Mouse (Mus musculus) neural tube, embryonic 13.5 days (tissue): Measurements from ENCODE around the gene Abhd6. TPM values are rescaled to one million over a fixed set of nuclear protein-coding genes. Genes with fewer than 3 reads are reported as not detected.

Experiments
- ATAC-seq: fragments of 200-750 bp; cut with Nextera tagmentation; 2 replicates; pipeline ENCODE4 v1.8.0; 2017; ENCODE audit warnings: low read depth, mild to moderate bottlenecking, moderate TSS enrichment, moderate library complexity
- H3K27ac ChIP-seq: fragments of 300-500 bp; sonication (generic); replicated peaks from 2 replicates; pipeline ENCODE4 v1.5.1; 2015; ENCODE audit warnings: moderate library complexity, mild to moderate bottlenecking, inconsistent platforms
- H3K27me3 ChIP-seq: fragments of 300-500 bp; sonication (generic); 2 replicates; pipeline ENCODE4 v1.6.1; 2015; ENCODE audit warnings: mild to moderate bottlenecking, inconsistent platforms
- H3K36me3 ChIP-seq: fragments of 300-500 bp; sonication (generic); 2 replicates; pipeline ENCODE4 v1.6.1; 2015; ENCODE audit warnings: mild to moderate bottlenecking, inconsistent platforms
- H3K4me1 ChIP-seq: fragments of 300-500 bp; sonication (generic); replicated peaks from 2 replicates; pipeline ENCODE4 v1.6.1; 2015; ENCODE audit warnings: inconsistent platforms
- H3K4me2 ChIP-seq: fragments of 300-500 bp; sonication (generic); 2 replicates; pipeline ENCODE4 v1.6.1; 2015; ENCODE audit warnings: inconsistent platforms, mild to moderate bottlenecking, moderate library complexity
- H3K4me3 ChIP-seq: fragments of 300-500 bp; sonication (generic); 2 replicates; pipeline ENCODE4 v1.5.1; 2015; ENCODE audit warnings: mild to moderate bottlenecking, inconsistent platforms
- H3K9ac ChIP-seq: fragments of 300-500 bp; sonication (generic); 2 replicates; pipeline ENCODE4 v1.6.1; 2015; ENCODE audit warnings: moderate library complexity, mild to moderate bottlenecking, inconsistent platforms
- H3K9me3 ChIP-seq: fragments of 300-500 bp; sonication (generic); 2 replicates; pipeline ENCODE4 v1.6.1; 2016; ENCODE audit warnings: inconsistent platforms
- WGBS: fragments of 180-500 bp; shearing (Covaris S2); methylation state at CpG from one replicate; pipeline ENCODE4 v1.1.7; 2015; 5-methylcytosine and 5-hydroxymethylcytosine counted together
- polyA plus RNA-seq: library from polyadenylated mRNA; unstranded; fragments of >200 nt; fragmentation: Nextera tagmentation; extraction: Ambion mirVana; gene quantifications from 2 replicates; pipeline ENCODE4 v1.2.1, GENCODE M21; 2015

Abhd6 gene
- polyA plus RNA-seq, 1 experiment from 2014 or later: 28.1 TPM

DNA sequence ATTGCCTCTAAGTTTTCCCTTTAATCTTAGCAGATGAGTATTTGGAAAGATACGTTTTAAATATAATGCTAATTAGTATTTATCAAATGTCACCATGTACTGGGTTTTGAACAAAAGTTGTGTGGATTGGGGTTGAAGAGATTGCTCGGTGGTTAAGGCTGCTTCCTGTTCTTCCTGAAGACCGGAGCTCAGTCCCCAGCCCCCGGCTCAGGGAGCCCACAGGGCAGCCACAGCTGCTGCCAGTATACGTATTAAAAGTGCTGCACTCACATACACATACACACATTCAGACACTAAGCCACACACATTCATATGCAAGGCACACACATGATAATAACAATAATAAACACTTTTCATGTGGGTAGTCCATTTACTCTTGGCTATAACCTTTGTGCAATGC lies 35.4 kb downstream of the Abhd6 start:
- H3K4me2 ChIP-seq: no peak overlapping the region
- WGBS: 76% methylated on average over 5 of the region's 5 CpGs

DNA sequence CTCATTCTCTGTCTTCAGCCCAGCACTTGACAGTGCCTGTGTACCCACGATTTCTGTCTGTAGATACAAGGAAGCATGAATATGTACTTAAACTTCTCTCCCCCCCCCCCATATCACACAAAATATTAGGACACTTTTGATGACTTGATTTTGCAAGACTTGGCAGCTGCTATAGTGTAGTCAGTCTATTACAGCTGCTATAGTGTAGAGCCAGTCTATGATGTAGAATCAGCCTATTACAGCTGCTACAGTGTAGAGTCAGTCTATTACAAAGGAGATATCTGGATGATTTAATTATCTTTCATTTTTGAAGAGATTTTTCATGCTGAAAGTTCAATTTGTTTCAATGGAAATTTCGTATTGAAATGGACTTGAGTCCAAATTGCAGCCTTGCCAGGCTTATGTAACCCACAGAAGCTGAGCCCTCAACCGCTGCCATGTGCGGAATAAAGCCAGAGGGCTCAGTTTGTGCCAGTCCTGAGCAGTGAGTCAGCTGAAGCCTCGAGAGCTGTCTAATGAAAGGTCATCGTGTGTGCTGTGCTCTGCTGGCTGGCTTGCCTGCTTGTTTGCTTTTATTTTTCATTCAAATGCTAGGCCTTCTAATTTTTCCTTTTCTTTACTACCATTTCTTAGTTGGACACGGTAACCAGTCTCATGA lies 36.2 kb downstream of the Abhd6 start:
- no peak overlapping the region for H3K4me3 ChIP-seq
- H3K36me3 ChIP-seq: peaks cover 12% of the 10 kb centered on the region
- H3K27ac ChIP-seq: no peak overlapping the region
- H3K4me1 ChIP-seq: no peaks in the 10 kb centered on the region
- 87% methylated on average over 7 of the region's 7 CpGs for WGBS
- H3K27me3 ChIP-seq: no peaks in the 10 kb centered on the region
- no peak overlapping the region for H3K9ac ChIP-seq
- no peaks in the 10 kb centered on the region for H3K9me3 ChIP-seq
- ATAC-seq: no peak
- H3K4me2 ChIP-seq: no peak overlapping the region

More for the DNA sequence above, 35.4 kb downstream of the Abhd6 start:
- Histone ChIP-seq H3K27ac (no peak overlapping the region), H3K9ac (no peak overlapping the region), H3K36me3 (peaks cover 8% of the 10 kb centered on the region), H3K4me3 (no peak overlapping the region), H3K27me3 (no peaks in the 10 kb centered on the region), H3K4me1 (no peaks in the 10 kb centered on the region), H3K9me3 (no peaks in the 10 kb centered on the region)
- ATAC-seq: no peak

- Histone ChIP-seq H3K36me3 (peaks cover 16% of the 10 kb centered on the region), H3K4me3 (no peak overlapping the region), H3K4me2 (no peak overlapping the region), H3K27ac (no peak overlapping the region), H3K27me3 (no peaks in the 10 kb centered on the region), H3K4me1 (no peaks in the 10 kb centered on the region), H3K9ac (no peak overlapping the region), H3K9me3 (no peaks in the 10 kb centered on the region)
- ATAC-seq: no peak
- WGBS: 83% methylated on average over 3 of the region's 3 CpGs
Observed at GRCm38 (mm10) chr14:8040179-8040578, 37.5 kb downstream of the Abhd6 start.

- Histone ChIP-seq H3K9me3 (no peaks in the 10 kb centered on the region), H3K4me1 (no peaks in the 10 kb centered on the region), H3K36me3 (peaks cover 23% of the 10 kb centered on the region), H3K27me3 (no peaks in the 10 kb centered on the region), H3K4me3 (no peak overlapping the region), H3K9ac (no peak overlapping the region), H3K4me2 (no peak overlapping the region), H3K27ac (no peak overlapping the region)
- no peak for ATAC-seq
- WGBS: 89% methylated on average over 12 of the region's 12 CpGs
Observed at GRCm38 (mm10) chr14:8040911-8041678, 38.4 kb downstream of the Abhd6 start.

GRCm38 (mm10) chr14:8042120-8042519 lies 39.4 kb downstream of the Abhd6 start:
- Histone ChIP-seq H3K27ac (no peak overlapping the region), H3K4me2 (no peak overlapping the region), H3K36me3 (peaks cover 31% of the 10 kb centered on the region), H3K4me3 (no peak overlapping the region), H3K4me1 (no peaks in the 10 kb centered on the region), H3K9me3 (no peaks in the 10 kb centered on the region), H3K27me3 (no peaks in the 10 kb centered on the region), H3K9ac (no peak overlapping the region)
- 86% methylated on average over 2 of the region's 2 CpGs for WGBS
- no peak for ATAC-seq

- ATAC-seq: no peak
- Histone ChIP-seq H3K9me3 (no peaks in the 10 kb centered on the region), H3K4me2 (no peak overlapping the region), H3K27ac (no peak overlapping the region), H3K36me3 (peaks cover 36% of the 10 kb centered on the region), H3K4me1 (no peaks in the 10 kb centered on the region), H3K9ac (no peak overlapping the region), H3K4me3 (no peak overlapping the region), H3K27me3 (no peaks in the 10 kb centered on the region)
- WGBS: 92% methylated on average over 9 of the region's 9 CpGs
Observed at GRCm38 (mm10) chr14:8042577-8042976, 39.9 kb downstream of the Abhd6 start.

GRCm38 (mm10) chr14:8044330-8044729 lies 41.6 kb downstream of the Abhd6 start:
- Histone ChIP-seq H3K4me2 (no peak overlapping the region), H3K27ac (no peak overlapping the region), H3K9me3 (no peaks in the 10 kb centered on the region), H3K4me3 (no peak overlapping the region), H3K9ac (no peak overlapping the region), H3K4me1 (no peaks in the 10 kb centered on the region), H3K36me3 (peaks cover 51% of the 10 kb centered on the region), H3K27me3 (no peaks in the 10 kb centered on the region)
- ATAC-seq: no peak
- 70% methylated on average over 8 of the region's 8 CpGs for WGBS

GRCm38 (mm10) chr14:8044786-8045185 lies 42.1 kb downstream of the Abhd6 start:
- H3K9ac ChIP-seq: no peak overlapping the region
- WGBS: 89% methylated on average over 6 of the region's 6 CpGs
- H3K4me1 ChIP-seq: no peaks in the 10 kb centered on the region
- no peaks in the 10 kb centered on the region for H3K27me3 ChIP-seq
- ATAC-seq: no peak
- H3K4me2 ChIP-seq: no peak overlapping the region
- peaks cover 55% of the 10 kb centered on the region for H3K36me3 ChIP-seq
- no peak overlapping the region for H3K27ac ChIP-seq
- H3K9me3 ChIP-seq: no peaks in the 10 kb centered on the region
- no peak overlapping the region for H3K4me3 ChIP-seq

DNA sequence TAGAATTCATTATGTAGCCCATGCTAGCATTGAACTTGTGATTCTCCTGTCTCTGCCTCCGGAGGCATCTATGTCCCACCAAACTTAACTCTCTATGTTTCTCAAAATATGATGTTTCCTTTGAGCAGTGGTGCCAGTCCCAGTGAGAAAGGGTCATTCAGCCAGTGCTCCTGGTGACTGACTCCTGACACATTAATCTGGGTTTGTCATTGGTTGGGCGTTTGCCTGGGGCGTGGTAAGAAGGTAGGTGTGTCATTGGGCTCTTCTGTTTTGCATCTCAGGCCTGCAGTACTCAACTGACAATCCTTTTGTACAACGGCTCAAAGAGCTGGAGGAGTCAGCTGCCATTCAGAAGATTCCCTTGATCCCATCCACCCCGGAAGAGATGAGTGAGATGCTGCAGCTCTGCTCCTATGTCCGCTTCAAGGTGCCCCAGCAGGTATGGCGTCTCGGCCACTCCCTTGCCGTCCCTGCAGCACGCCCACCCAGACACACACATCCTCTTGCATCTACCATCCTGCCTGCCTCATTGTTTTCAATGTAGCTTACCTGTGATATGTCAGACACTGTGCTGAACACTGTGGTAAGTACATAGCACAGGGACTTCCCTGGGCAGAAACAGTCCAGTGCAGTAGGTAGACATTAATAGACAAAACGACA lies 42.6 kb downstream of the Abhd6 start:
- H3K27me3 ChIP-seq: no peaks in the 10 kb centered on the region
- no peaks in the 10 kb centered on the region for H3K4me1 ChIP-seq
- H3K4me2 ChIP-seq: no peak overlapping the region
- 89% methylated on average over 11 of the region's 11 CpGs for whole genome bisulfite sequencing
- H3K9ac ChIP-seq: no peak overlapping the region
- no peak overlapping the region for H3K4me3 ChIP-seq
- ATAC-seq: no peak
- H3K36me3 ChIP-seq: peaks cover 60% of the 10 kb centered on the region
- no peak overlapping the region for H3K27ac ChIP-seq
- H3K9me3 ChIP-seq: no peaks in the 10 kb centered on the region

GRCm38 (mm10) chr14:8046839-8047238 lies 44.1 kb downstream of the Abhd6 start:
- no peak overlapping the region for H3K4me2 ChIP-seq
- H3K9ac ChIP-seq: no peak overlapping the region
- 93% methylated on average over 6 of the region's 6 CpGs for WGBS
- peaks cover 70% of the 10 kb centered on the region for H3K36me3 ChIP-seq
- no peak for ATAC-seq
- H3K27ac ChIP-seq: no peak overlapping the region
- no peaks in the 10 kb centered on the region for H3K9me3 ChIP-seq
- no peaks in the 10 kb centered on the region for H3K27me3 ChIP-seq
- no peaks in the 10 kb centered on the region for H3K4me1 ChIP-seq
- no peak overlapping the region for H3K4me3 ChIP-seq

- no peak overlapping the region for H3K9ac ChIP-seq
- H3K4me1 ChIP-seq: peaks cover 4% of the 10 kb centered on the region
- WGBS: 90% methylated on average over 10 of the region's 10 CpGs
- H3K27ac ChIP-seq: no peak overlapping the region
- H3K27me3 ChIP-seq: no peaks in the 10 kb centered on the region
- H3K4me2 ChIP-seq: no peak overlapping the region
- peaks cover 72% of the 10 kb centered on the region for H3K36me3 ChIP-seq
- no peaks in the 10 kb centered on the region for H3K9me3 ChIP-seq
- H3K4me3 ChIP-seq: no peak overlapping the region
- ATAC-seq: no peak
Observed at GRCm38 (mm10) chr14:8049334-8049733, 46.6 kb downstream of the Abhd6 start.

DNA sequence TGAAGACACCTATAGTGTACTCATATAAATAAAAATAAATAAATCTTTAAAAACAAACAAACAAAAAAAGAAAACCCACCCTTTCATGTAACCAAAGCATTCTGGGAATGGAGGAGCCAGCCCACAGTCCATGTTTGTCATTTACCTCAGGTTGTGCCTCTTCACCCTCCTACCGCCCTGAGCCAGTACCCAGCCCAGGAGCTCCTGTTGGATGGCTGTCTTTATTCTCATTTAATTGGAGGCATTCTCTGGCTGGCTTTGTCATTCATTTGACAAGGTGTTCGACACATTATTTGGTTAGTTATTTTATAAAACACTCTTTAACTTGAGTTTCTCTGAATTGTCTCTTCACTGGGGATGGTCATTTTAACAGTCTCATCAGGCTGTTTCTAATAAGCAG lies 49.2 kb downstream of the Abhd6 start:
- Histone ChIP-seq H3K36me3 (peaks cover 70% of the 10 kb centered on the region), H3K9ac (no peak overlapping the region), H3K27ac (no peak overlapping the region), H3K9me3 (no peaks in the 10 kb centered on the region), H3K4me2 (no peak overlapping the region), H3K4me3 (no peak overlapping the region), H3K27me3 (no peaks in the 10 kb centered on the region), H3K4me1 (peaks cover 5% of the 10 kb centered on the region)
- ATAC-seq: no peak
- 90% methylated on average over 2 of the region's 2 CpGs for WGBS
